Mouse (Mus musculus): ENCODE data around the gene Myrfl.

Gene Myrfl

GRCm38 (mm10) chr10:116896336-116897177 is at the start of gene Myrfl:
Gene Myrfl, minus strand, starts transcription at chr10:116896919.
- no peak for DNase-seq (ENCODE audit: low read depth, low spot score)

- no peak for DNase-seq (ENCODE audit: low read depth, low spot score)
Measured at GRCm38 (mm10) chr10:116944940-116945339, 48.2 kb upstream of the Myrfl start.

GRCm38 (mm10) chr10:116944144-116944543 is 47.4 kb upstream of the Myrfl start:
- no peak for DNase-seq (ENCODE audit: low read depth, low spot score)

- DNase-seq (ENCODE audit: low read depth, low spot score) = no peak
Measured at GRCm38 (mm10) chr10:116943025-116943424, 46.3 kb upstream of the Myrfl start.

GRCm38 (mm10) chr10:116935028-116935427 is 38.3 kb upstream of the Myrfl start:
- DNase-seq (ENCODE audit: low read depth, low spot score) = no peak

GRCm38 (mm10) chr10:116933794-116934193 is 37.1 kb upstream of the Myrfl start:
- no peak for DNase-seq (ENCODE audit: low read depth, low spot score)

- DNase-seq (ENCODE audit: low read depth, low spot score) = no peak
Measured at GRCm38 (mm10) chr10:116932418-116932817, 35.7 kb upstream of the Myrfl start.

GRCm38 (mm10) chr10:116931497-116932179 is 34.9 kb upstream of the Myrfl start:
- no peak for DNase-seq (ENCODE audit: low read depth, low spot score)

GRCm38 (mm10) chr10:116930936-116931335 is 34.2 kb upstream of the Myrfl start:
- DNase-seq (ENCODE audit: low read depth, low spot score) = no peak

GRCm38 (mm10) chr10:116930506-116930905 is 33.8 kb upstream of the Myrfl start:
- no peak for DNase-seq (ENCODE audit: low read depth, low spot score)

- no peak for DNase-seq (ENCODE audit: low read depth, low spot score)
Measured at GRCm38 (mm10) chr10:116928826-116929225, 32.1 kb upstream of the Myrfl start.

GRCm38 (mm10) chr10:116926428-116927113 is 29.9 kb upstream of the Myrfl start:
- no peak for DNase-seq (ENCODE audit: low read depth, low spot score)

- no peak for DNase-seq (ENCODE audit: low read depth, low spot score)
Measured at GRCm38 (mm10) chr10:116923651-116924495, 27.2 kb upstream of the Myrfl start.

- DNase-seq (ENCODE audit: low read depth, low spot score) = no peak
Measured at GRCm38 (mm10) chr10:116922161-116922560, 25.4 kb upstream of the Myrfl start.

- no peak for DNase-seq (ENCODE audit: low read depth, low spot score)
Measured at GRCm38 (mm10) chr10:116921416-116921815, 24.7 kb upstream of the Myrfl start.

GRCm38 (mm10) chr10:116920641-116921040 is 23.9 kb upstream of the Myrfl start:
- DNase-seq (ENCODE audit: low read depth, low spot score) = no peak

- no peak for DNase-seq (ENCODE audit: low read depth, low spot score)
Measured at GRCm38 (mm10) chr10:116919368-116920317, 22.9 kb upstream of the Myrfl start.

GRCm38 (mm10) chr10:116916581-116916980 is 19.9 kb upstream of the Myrfl start:
- no peak for DNase-seq (ENCODE audit: low read depth, low spot score)

GRCm38 (mm10) chr10:116915286-116915685 is 18.6 kb upstream of the Myrfl start:
- DNase-seq (ENCODE audit: low read depth, low spot score) = no peak

GRCm38 (mm10) chr10:116914586-116914985 is 17.9 kb upstream of the Myrfl start:
- DNase-seq (ENCODE audit: low read depth, low spot score) = no peak

Data from embryo, embryonic 11.5 days (tissue).